Mouse (Mus musculus): Measurements from ENCODE around the gene Scnn1b. TPM values are rescaled to one million over a fixed set of nuclear protein-coding genes. Genes with fewer than 3 reads are reported as not detected.

Gene Scnn1b
- polyA plus RNA-seq, 1 experiment from 2014 or later, result 1.1 TPM

DNA sequence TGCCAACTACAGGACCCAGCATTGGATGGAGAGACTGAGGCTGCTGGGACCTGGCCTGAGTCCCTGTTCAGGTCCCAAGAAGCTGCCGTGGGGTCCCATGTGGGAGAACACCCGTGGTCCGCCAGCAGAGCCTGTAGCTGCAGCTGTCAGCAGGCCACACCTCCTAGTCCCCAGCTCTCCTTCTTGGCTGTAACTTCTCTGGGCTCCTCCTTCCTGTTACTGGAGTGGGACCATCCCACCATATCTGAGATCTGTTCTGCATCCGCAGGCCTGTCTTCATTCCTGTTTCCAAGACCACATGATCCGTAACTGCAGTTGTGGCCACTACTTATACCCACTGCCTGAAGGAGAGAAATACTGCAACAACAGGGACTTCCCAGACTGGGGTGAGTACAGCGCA is 49.1 kb downstream of the Scnn1b start:
- no peak for ATAC-seq (ENCODE audit: insufficient number of reproducible peaks, low FRiP score, low TSS enrichment, low read depth)
- no peaks in the 10 kb centered on the region for H3K9me3 ChIP-seq (replicated peaks)
- peaks cover 28% of the 10 kb centered on the region for H3K4me1 ChIP-seq
- no peaks in the 10 kb centered on the region for H3K36me3 ChIP-seq
- H3K4me2 ChIP-seq (replicated peaks), result no peak overlapping the region
- no peak overlapping the region for H3K4me3 ChIP-seq (replicated peaks)
- 39% methylated on average over 6 of the region's 6 CpGs for WGBS
- no peak overlapping the region for H3K9ac ChIP-seq
- H3K27ac ChIP-seq (replicated peaks), result no peak overlapping the region
- H3K27me3 ChIP-seq, result no peaks in the 10 kb centered on the region

DNA sequence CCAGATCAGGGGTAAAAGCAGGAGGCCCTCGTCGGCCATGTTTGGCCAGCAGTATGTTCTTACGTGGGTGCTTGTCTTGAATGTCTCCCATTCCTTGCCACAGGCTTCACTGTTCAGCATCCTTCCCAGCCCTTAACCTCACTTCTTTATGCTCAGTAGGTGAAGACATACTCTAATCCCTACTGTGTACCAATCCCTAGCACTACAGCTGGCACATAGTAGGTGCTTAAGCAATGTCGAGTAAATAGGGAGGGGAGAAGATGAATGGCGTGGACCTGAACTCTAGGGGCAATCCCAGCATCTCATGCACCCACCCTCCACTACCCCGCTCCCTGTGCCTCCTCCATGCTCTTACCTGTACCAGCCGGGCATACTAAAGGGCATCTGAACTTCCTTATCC is 59.5 kb downstream of the Scnn1b start:
- Histone ChIP-seq H3K9ac (no peak overlapping the region), H3K27ac (replicated peaks) (no peak overlapping the region), H3K4me2 (replicated peaks) (no peak overlapping the region), H3K4me1 (no peaks in the 10 kb centered on the region), H3K27me3 (no peaks in the 10 kb centered on the region), H3K4me3 (replicated peaks) (no peak overlapping the region), H3K36me3 (peaks cover 24% of the 10 kb centered on the region), H3K9me3 (replicated peaks) (no peaks in the 10 kb centered on the region)
- ATAC-seq (ENCODE audit: insufficient number of reproducible peaks, low FRiP score, low TSS enrichment, low read depth), result no peak
- WGBS, result 92% methylated on average over 7 of the region's 7 CpGs

DNA sequence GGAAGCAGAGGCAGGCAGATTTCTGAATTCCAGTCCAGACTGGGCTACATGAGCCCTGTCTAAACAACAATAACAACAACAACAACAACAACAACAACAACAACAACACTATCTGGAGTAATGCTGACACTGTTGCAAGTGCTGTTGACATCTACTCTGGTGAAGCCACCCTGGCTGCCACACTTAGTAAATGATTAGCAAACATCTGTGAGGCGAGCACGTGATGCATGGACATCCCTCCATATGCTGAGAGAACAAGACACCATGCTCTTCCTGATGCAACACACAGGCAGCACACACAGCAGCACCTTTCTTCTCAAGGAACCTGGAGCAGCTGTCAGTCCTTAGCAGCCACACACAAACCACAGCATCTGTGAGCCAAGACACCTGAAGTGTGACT is 63.0 kb downstream of the Scnn1b start:
- Histone ChIP-seq H3K4me1 (no peaks in the 10 kb centered on the region), H3K9me3 (replicated peaks) (no peaks in the 10 kb centered on the region), H3K4me2 (replicated peaks) (no peak overlapping the region), H3K9ac (no peak overlapping the region), H3K4me3 (replicated peaks) (no peak overlapping the region), H3K27me3 (no peaks in the 10 kb centered on the region), H3K36me3 (peaks cover 43% of the 10 kb centered on the region), H3K27ac (replicated peaks) (no peak overlapping the region)
- 93% methylated on average over 2 of the region's 2 CpGs for WGBS
- ATAC-seq (ENCODE audit: insufficient number of reproducible peaks, low FRiP score, low TSS enrichment, low read depth), result no peak

DNA sequence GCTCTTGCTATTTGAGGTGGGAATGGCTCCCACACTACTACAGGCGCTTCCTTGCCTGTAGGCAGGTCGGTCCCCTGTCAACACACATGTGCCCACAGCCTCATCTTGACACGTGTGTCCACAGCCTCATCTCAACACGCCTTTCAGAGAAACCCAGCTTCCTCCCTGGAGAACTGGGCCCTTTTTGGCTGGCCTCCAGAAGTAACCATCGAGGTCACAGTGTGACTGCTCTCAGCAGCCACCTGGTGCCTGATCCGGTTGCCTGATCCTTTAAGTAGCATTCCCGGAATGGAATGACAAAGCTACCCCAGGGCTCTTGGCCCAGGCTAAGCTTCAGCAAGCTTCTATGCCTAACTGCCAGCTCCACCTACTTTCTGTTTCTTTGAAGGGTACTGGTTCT is 66.4 kb downstream of the Scnn1b start:
- Histone ChIP-seq H3K27ac (replicated peaks) (no peak overlapping the region), H3K9me3 (replicated peaks) (no peaks in the 10 kb centered on the region), H3K4me1 (no peaks in the 10 kb centered on the region), H3K9ac (no peak overlapping the region), H3K27me3 (no peaks in the 10 kb centered on the region), H3K4me2 (replicated peaks) (no peak overlapping the region), H3K4me3 (replicated peaks) (no peak overlapping the region), H3K36me3 (peaks cover 42% of the 10 kb centered on the region)
- 37% methylated on average over 7 of the region's 7 CpGs for WGBS
- 0 out of 2 replicates have a peak, but pooled peaks have one; percentile 22 for ATAC-seq (ENCODE audit: insufficient number of reproducible peaks, low FRiP score, low TSS enrichment, low read depth)

DNA sequence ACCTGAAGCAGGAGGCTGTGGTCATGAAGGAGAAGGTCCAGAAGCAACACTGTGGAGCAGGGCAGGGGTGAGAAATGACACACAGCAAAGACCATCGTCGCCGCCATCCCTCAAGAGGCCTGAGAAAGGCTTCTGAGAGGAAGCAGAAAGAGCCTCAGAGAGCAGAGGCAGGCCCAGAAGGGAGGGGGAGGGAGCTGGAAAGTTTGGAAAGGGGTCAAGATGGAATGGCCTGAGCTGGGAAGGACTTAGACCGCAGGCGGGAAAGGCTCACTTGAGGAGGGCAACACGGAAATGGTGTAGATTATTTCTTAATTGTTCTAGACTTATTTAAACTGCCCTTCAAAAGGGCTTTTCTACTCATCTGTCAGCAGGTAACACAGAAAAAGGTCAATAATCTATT is 68.8 kb downstream of the Scnn1b start:
- Histone ChIP-seq H3K9me3 (replicated peaks) (no peaks in the 10 kb centered on the region), H3K27me3 (no peaks in the 10 kb centered on the region), H3K27ac (replicated peaks) (no peak overlapping the region), H3K4me3 (replicated peaks) (no peak overlapping the region), H3K4me2 (replicated peaks) (no peak overlapping the region), H3K36me3 (peaks cover 34% of the 10 kb centered on the region), H3K4me1 (peaks cover 10% of the 10 kb centered on the region; the same call in 1 of the 2 replicates), H3K9ac (no peak overlapping the region)
- 80% methylated on average over 6 of the region's 6 CpGs for WGBS
- no peak for ATAC-seq (ENCODE audit: insufficient number of reproducible peaks, low FRiP score, low TSS enrichment, low read depth)

DNA sequence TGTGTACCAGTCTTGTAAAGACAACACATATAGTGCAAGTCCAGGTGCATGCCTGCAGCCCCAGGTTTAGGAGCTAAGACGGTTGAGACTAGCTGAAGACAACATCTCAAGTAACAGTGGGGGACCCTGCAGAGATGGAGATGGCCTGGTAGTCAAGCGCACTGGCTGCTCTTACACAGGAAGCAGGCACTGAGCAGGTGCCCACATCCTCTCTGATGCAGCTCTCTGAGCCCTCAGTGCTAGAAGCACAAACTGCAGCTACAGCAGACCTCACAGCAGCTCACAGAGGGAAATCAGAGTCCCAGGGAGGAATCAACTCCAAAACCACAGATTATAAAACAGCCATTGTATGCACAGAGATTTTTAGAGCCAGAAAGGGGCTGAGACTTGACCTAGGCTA is 69.5 kb downstream of the Scnn1b start:
- Histone ChIP-seq H3K4me3 (replicated peaks) (no peak overlapping the region), H3K27ac (replicated peaks) (no peak overlapping the region), H3K4me2 (replicated peaks) (no peak overlapping the region), H3K36me3 (peaks cover 29% of the 10 kb centered on the region), H3K27me3 (no peaks in the 10 kb centered on the region), H3K4me1 (peaks cover 10% of the 10 kb centered on the region; the same call in 1 of the 2 replicates), H3K9me3 (replicated peaks) (no peaks in the 10 kb centered on the region), H3K9ac (no peak overlapping the region)
- WGBS, result 91% methylated on average over 2 of the region's 2 CpGs
- ATAC-seq (ENCODE audit: insufficient number of reproducible peaks, low FRiP score, low TSS enrichment, low read depth), result no peak

DNA sequence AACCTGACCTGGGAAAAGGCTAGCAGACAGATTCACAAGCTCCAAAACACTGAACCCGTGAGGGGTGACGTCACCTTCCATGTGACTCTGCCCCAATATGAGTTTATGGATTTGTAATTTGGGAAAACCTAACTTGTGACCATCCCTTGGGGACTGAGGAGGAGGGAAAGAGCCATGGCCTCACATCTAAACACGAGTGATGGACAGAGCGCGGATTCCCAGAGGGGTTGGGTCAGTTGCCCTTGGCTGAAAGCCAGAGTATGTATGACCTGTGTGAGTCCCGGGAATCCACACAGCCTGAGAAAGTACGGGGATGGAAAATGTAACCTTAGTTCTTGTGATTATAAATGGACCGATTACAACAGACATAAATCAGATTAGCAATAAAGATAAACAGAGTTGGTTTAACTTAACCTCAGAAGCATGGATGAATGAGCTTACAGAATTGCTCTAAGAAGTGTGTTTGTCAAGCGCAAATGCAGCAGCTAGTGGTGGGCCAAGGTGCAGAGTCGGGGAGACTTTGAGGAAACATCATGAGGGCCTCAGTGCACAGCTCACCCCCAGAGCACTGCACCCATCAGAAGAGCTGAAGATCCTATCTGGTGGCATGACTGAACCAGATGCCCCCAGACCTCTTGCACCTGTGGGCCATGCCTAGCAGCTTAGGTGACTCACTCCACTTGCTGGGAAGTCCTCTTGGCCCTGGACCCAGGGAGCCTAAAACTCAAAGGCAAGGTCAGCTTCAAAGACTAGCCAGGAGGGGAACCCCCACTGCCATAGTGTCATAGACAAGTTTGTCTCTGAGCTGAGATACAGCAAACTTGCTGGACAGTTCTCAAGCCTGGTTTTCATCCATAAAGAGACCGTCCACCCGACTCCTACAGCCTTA is 71.3 kb downstream of the Scnn1b start:
- Histone ChIP-seq H3K9me3 (replicated peaks) (no peaks in the 10 kb centered on the region), H3K4me1 (peaks cover 10% of the 10 kb centered on the region; the same call in 1 of the 2 replicates), H3K4me2 (replicated peaks) (no peak overlapping the region), H3K27me3 (no peaks in the 10 kb centered on the region), H3K27ac (replicated peaks) (no peak overlapping the region), H3K9ac (no peak overlapping the region), H3K36me3 (peaks cover 17% of the 10 kb centered on the region), H3K4me3 (replicated peaks) (no peak overlapping the region)
- WGBS, result 67% methylated on average over 12 of the region's 12 CpGs
- no peak for ATAC-seq (ENCODE audit: insufficient number of reproducible peaks, low FRiP score, low TSS enrichment, low read depth)

DNA sequence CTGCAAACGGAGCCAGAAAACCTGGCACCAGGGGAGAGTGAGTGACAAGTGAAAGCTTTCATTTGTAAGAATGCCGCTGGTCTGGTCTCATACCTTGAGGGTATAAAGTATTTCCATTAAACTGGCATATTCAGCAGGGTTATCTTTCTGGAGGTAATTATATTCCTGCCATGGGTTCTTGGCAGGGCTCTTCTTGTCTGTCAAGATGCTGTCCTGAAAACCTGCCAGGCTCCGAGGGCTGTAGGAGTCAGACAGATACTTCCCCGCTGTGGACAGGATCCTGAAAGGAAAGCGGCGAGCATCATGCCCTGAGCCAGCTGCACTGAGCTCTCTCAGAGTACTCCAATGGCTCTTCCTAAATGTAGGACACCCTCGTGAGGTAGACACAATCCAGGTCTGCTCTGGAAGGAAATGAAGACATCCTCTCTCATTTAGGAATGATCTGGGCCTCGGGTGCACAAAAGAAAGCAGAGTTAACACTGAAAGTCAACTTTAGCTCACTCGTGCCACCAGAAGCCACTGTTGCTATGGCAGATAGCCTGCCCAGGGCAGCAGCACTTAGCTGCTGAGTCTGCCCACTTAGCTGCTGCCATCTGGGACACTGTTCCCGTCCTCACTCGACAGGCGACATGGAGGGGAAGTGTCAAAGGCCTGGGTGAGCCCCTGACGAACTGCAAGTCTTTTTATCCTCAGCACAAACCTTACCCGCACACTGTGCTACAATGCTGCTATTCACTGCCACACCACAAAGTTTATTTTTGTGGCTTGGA is 72.2 kb downstream of the Scnn1b start:
- no peak overlapping the region for H3K9ac ChIP-seq
- 49% methylated on average over 14 of the region's 14 CpGs for WGBS
- peaks cover 10% of the 10 kb centered on the region; the same call in 1 of the 2 replicates for H3K4me1 ChIP-seq
- H3K27ac ChIP-seq (replicated peaks), result no peak overlapping the region
- no peak overlapping the region for H3K4me2 ChIP-seq (replicated peaks)
- no peak for ATAC-seq (ENCODE audit: insufficient number of reproducible peaks, low FRiP score, low TSS enrichment, low read depth)
- H3K36me3 ChIP-seq, result peaks cover 18% of the 10 kb centered on the region
- H3K4me3 ChIP-seq (replicated peaks), result no peak overlapping the region
- H3K9me3 ChIP-seq (replicated peaks), result no peaks in the 10 kb centered on the region
- H3K27me3 ChIP-seq, result no peaks in the 10 kb centered on the region

DNA sequence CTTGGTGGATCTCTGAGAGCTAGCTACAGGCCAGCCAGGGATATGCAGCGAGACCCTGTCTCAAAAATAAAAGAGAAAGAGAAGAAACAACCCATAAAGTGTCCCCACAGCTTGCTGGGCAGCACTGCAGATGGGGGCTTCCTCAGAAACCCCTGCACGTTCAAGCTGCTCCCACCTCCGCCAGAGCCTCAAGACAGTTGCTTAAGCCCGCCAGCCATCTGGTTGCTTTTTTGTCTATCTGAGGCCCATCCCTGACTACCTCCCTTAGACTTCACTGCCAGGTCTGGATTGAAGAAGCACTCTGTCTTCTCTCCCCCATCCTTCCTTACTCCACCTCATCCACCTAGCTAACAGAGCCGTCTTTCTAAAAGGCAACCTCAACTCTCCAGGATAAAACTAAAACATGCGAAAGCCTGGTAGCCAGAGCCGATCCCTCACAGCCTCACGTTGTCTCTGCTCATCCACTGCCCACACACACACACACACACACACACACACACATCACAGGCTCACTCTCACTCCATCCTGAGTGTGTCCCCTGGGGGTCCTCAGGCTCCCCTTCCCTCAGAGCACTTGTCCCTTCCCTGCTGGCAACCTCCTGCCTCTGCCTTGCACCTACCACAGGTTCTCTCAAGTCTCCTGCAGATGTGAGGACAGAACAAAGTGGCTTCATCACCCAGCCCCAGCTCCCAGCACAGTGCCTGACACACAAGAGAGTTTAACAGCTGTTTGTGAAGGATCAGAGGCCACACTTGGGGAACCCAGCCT is 73.5 kb downstream of the Scnn1b start:
- H3K4me1 ChIP-seq, result peaks cover 10% of the 10 kb centered on the region; the same call in 1 of the 2 replicates
- WGBS, result 81% methylated on average over 8 of the region's 8 CpGs
- H3K36me3 ChIP-seq, result peaks cover 24% of the 10 kb centered on the region
- H3K27me3 ChIP-seq, result no peaks in the 10 kb centered on the region
- ATAC-seq (ENCODE audit: insufficient number of reproducible peaks, low FRiP score, low TSS enrichment, low read depth), result no peak
- H3K9ac ChIP-seq, result no peak overlapping the region
- H3K4me3 ChIP-seq (replicated peaks), result no peak overlapping the region
- H3K4me2 ChIP-seq (replicated peaks), result no peak overlapping the region
- H3K9me3 ChIP-seq (replicated peaks), result no peaks in the 10 kb centered on the region
- H3K27ac ChIP-seq (replicated peaks), result no peak overlapping the region

DNA sequence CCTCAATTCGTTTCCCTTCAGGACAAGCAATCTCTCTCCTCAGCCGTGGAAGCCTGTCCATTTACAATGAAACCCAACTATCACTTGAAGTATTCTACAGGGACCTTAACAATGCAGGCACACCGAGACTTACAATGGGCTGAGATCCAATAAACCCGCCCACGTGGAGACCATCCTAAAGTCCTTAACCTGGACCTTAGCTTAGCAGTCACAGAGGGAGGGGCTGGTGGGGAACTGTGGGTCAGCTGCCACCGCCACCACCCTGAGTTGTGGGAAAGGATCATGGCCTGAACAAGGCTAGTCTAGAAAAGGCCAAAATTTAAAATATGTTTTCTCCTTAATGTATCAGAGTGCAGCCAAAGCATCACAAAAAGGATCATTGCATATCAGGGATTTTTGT is 74.4 kb downstream of the Scnn1b start:
- WGBS, result 67% methylated on average over 6 of the region's 6 CpGs
- no peak for ATAC-seq (ENCODE audit: insufficient number of reproducible peaks, low FRiP score, low TSS enrichment, low read depth)
- no peak overlapping the region for H3K9ac ChIP-seq
- peaks cover 33% of the 10 kb centered on the region for H3K36me3 ChIP-seq
- H3K27ac ChIP-seq (replicated peaks), result no peak overlapping the region
- no peak overlapping the region for H3K4me2 ChIP-seq (replicated peaks)
- H3K4me3 ChIP-seq (replicated peaks), result no peak overlapping the region
- no peaks in the 10 kb centered on the region for H3K27me3 ChIP-seq
- no peaks in the 10 kb centered on the region for H3K9me3 ChIP-seq (replicated peaks)
- H3K4me1 ChIP-seq, result peaks cover 10% of the 10 kb centered on the region; the same call in 1 of the 2 replicates

DNA sequence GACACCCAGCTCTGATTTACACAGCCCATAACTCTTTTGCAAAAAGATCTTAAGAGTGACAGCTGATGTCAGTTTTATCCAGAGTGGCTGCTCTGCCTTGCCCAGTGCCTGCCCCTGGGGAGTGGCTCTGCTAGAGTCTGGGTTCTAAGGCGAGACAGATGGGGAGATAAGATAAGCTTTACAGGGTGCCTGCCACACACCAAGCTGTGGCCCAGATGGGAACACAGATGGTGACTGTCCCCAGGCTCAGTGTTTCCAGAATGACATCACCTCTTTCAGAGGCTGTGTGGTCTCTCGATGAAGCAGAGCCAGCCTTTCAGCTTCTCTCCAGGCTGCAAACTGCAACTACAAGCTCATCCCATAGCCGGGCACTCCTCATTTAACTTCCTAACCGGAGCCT is 74.9 kb downstream of the Scnn1b start:
- WGBS, result 44% methylated on average over 4 of the region's 4 CpGs
- H3K9ac ChIP-seq, result no peak overlapping the region
- no peak overlapping the region for H3K4me3 ChIP-seq (replicated peaks)
- ATAC-seq (ENCODE audit: insufficient number of reproducible peaks, low FRiP score, low TSS enrichment, low read depth), result peak; percentile 40; the same call in 1 of the 2 replicates
- H3K27me3 ChIP-seq, result no peaks in the 10 kb centered on the region
- H3K4me1 ChIP-seq, result peaks cover 10% of the 10 kb centered on the region; the same call in 1 of the 2 replicates
- H3K36me3 ChIP-seq, result peaks cover 35% of the 10 kb centered on the region
- no peak overlapping the region for H3K27ac ChIP-seq (replicated peaks)
- H3K4me2 ChIP-seq (replicated peaks), result no peak overlapping the region
- H3K9me3 ChIP-seq (replicated peaks), result no peaks in the 10 kb centered on the region

Measured in embryonic facial prominence, embryonic 15.5 days (tissue).